Mouse (Mus musculus) kidney, adult 2 months (tissue): ENCODE results near the gene Decr2.
"Not testable (repeated sequence)": the region's sequence is repeated elsewhere in the genome, so short reads cannot be mapped to it uniquely, and the experiment has no call there.

ENCODE experiments used
- CTCF ChIP-seq: fragments of 200-500 bp; conservative IDR thresholded peaks from 2 replicates; pipeline ENCODE4 v1.5.1; 2011; ENCODE audit warnings: low read depth, mild to moderate bottlenecking, control low read depth, low read length, moderate library complexity, mixed read lengths; ENCODE audit not compliant: insufficient read depth, insufficient read length
- POLR2A ChIP-seq: fragments of 200-500 bp; IDR thresholded peaks from one replicate; pipeline ENCODE4 v1.6.1; 2011; ENCODE audit warnings: low read depth, low read length, control low read depth

GRCm38 (mm10) chr17:26040711-26041110, 49.4 kb downstream of the Decr2 start:
- TF ChIP-seq CTCF, POLR2A: not testable (repeated sequence)
